Mouse (Mus musculus): ENCODE data around the gene Srrd. TPM values are rescaled to one million over a fixed set of nuclear protein-coding genes. Genes with fewer than 3 reads are reported as not detected.

Srrd gene
- polyA plus RNA-seq, 1 experiment from 2014 or later = 30.3 TPM

- Histone ChIP-seq H3K4me3 (ENCODE audit: low read depth, low read length) (no peak overlapping the region), H3K27ac (replicated peaks; ENCODE audit: low read depth, low read length) (no peak overlapping the region)
- no peak for ATAC-seq (ENCODE audit: low read depth)
These were observed 51.0 kb downstream of the Srrd start for GRCm38 (mm10) chr5:112291866-112292265.

GRCm38 (mm10) chr5:112290536-112290880 is 52.3 kb downstream of the Srrd start:
- Histone ChIP-seq H3K27ac (replicated peaks; ENCODE audit: low read depth, low read length) (no peak overlapping the region), H3K4me2 (ENCODE audit: low read depth, low read length) (no peak overlapping the region), H3K4me1 (ENCODE audit: control insufficient read depth, insufficient read depth, low read length) (peaks cover 6% of the 10 kb centered on the region), H3K9ac (ENCODE audit: low read depth, low read length) (no peak overlapping the region), H3K27me3 (replicated peaks; ENCODE audit: control insufficient read depth, insufficient read depth, low read length) (no peaks in the 10 kb centered on the region), H3K9me3 (ENCODE audit: control insufficient read depth, low read length) (no peaks in the 10 kb centered on the region), H3K36me3 (ENCODE audit: control insufficient read depth, insufficient read depth, low read length) (no peaks in the 10 kb centered on the region), H3K4me3 (ENCODE audit: low read depth, low read length) (no peak overlapping the region)
- ATAC-seq (ENCODE audit: low read depth) (no peak), DNase-seq (ENCODE audit: low spot score) (no peak)
- 91% methylated on average over 8 of the region's 8 CpGs for WGBS

More at GRCm38 (mm10) chr5:112291866-112292265, 51.0 kb downstream of the Srrd start:
- no peaks in the 10 kb centered on the region for H3K27me3 ChIP-seq (replicated peaks; ENCODE audit: control insufficient read depth, insufficient read depth, low read length)
- peaks cover 6% of the 10 kb centered on the region for H3K4me1 ChIP-seq (ENCODE audit: control insufficient read depth, insufficient read depth, low read length)
- H3K9me3 ChIP-seq (ENCODE audit: control insufficient read depth, low read length) = no peaks in the 10 kb centered on the region
- no peak overlapping the region for H3K4me2 ChIP-seq (ENCODE audit: low read depth, low read length)
- DNase-seq (ENCODE audit: low spot score) = no peak
- WGBS = 83% methylated on average over 5 of the region's 5 CpGs
- no peak overlapping the region for H3K9ac ChIP-seq (ENCODE audit: low read depth, low read length)
- no peaks in the 10 kb centered on the region for H3K36me3 ChIP-seq (ENCODE audit: control insufficient read depth, insufficient read depth, low read length)

GRCm38 (mm10) chr5:112289819-112290535 is 52.9 kb downstream of the Srrd start:
- no peaks in the 10 kb centered on the region for H3K36me3 ChIP-seq (ENCODE audit: control insufficient read depth, insufficient read depth, low read length)
- H3K27me3 ChIP-seq (replicated peaks; ENCODE audit: control insufficient read depth, insufficient read depth, low read length) = no peaks in the 10 kb centered on the region
- no peaks in the 10 kb centered on the region for H3K9me3 ChIP-seq (ENCODE audit: control insufficient read depth, low read length)
- no peak overlapping the region for H3K9ac ChIP-seq (ENCODE audit: low read depth, low read length)
- H3K4me1 ChIP-seq (ENCODE audit: control insufficient read depth, insufficient read depth, low read length) = peaks cover 6% of the 10 kb centered on the region
- WGBS = 82% methylated on average over 16 of the region's 16 CpGs
- no peak overlapping the region for H3K4me2 ChIP-seq (ENCODE audit: low read depth, low read length)
- no peak overlapping the region for H3K4me3 ChIP-seq (ENCODE audit: low read depth, low read length)
- no peak for ATAC-seq (ENCODE audit: low read depth)
- no peak overlapping the region for H3K27ac ChIP-seq (replicated peaks; ENCODE audit: low read depth, low read length)
- no peak for DNase-seq (ENCODE audit: low spot score)

DNA sequence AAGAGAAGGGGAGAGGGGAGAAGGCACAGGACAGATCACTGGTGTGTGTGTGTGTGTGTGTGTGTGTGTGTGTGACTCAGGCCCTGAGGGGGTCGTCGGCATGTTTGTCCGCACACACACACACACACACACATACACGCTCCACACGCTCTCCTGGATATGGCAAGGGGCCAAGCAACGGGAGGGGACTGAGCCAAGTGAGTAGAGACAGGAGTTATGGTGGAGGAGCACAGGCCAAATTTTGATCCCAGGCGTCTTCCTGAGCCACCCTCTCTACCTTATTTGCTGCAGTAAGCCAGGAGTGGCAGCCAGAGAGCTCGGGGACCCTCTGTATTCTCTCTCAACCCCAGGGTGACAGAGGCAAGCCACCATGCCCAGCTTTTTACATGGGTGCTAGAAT is 53.6 kb downstream of the Srrd start:
- H3K4me3 ChIP-seq (ENCODE audit: low read depth, low read length) = no peak overlapping the region
- H3K4me2 ChIP-seq (ENCODE audit: low read depth, low read length) = no peak overlapping the region
- ATAC-seq (ENCODE audit: low read depth) (no peak), DNase-seq (ENCODE audit: low spot score) (no peak)
- no peaks in the 10 kb centered on the region for H3K36me3 ChIP-seq (ENCODE audit: control insufficient read depth, insufficient read depth, low read length)
- H3K9ac ChIP-seq (ENCODE audit: low read depth, low read length) = no peak overlapping the region
- no peaks in the 10 kb centered on the region for H3K9me3 ChIP-seq (ENCODE audit: control insufficient read depth, low read length)
- H3K27ac ChIP-seq (replicated peaks; ENCODE audit: low read depth, low read length) = no peak overlapping the region
- WGBS = 46% methylated on average over 4 of the region's 8 CpGs
- H3K4me1 ChIP-seq (ENCODE audit: control insufficient read depth, insufficient read depth, low read length) = no peaks in the 10 kb centered on the region; the same call in 1 of the 2 replicates
- no peaks in the 10 kb centered on the region for H3K27me3 ChIP-seq (replicated peaks; ENCODE audit: control insufficient read depth, insufficient read depth, low read length)

DNA sequence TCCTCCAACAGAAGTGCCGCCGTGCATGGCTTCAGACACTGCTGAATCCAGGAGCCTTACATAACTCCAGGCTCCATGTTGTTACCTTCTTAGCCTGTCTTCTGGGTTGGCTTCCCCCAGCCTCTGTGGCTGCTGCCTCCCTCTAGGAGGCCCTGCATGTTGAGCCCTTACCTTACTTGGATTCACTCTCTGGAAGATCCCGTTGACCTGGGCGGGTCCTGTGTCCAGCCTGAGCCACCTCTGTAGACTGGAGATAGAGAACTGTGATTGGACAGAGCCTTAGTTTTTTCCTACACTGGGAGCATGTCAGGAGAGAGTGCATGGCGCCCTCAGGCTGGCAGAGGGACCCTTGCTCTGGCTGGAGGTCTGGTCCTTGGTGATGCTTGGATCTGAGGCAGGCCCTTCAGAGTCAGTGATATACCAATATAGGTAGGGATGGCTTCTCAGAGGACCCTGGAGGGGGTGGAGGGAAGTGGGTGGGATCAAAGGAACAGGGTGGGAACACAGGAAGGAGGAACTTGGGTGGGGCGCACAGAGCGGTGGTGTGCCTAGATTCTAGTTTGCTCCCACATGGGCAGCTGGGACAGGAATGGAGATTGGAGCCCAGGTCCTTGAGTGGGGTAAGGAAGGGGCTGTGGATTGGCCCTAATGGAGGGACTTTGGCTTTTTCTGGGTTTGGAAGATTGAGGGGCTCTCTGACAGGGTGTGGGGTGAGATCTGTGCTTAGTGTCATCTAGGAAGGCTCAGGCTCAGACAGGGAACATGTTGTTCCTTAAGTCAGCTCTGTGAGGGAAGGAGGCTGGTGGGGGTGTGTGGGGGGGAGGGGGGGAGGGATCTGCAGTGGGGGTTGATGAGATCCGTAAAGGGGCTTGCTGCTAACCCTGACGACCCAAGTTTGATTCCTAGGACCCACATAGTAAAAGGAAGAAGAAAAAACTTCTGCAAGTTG is 54.4 kb downstream of the Srrd start:
- 76% methylated on average over 9 of the region's 9 CpGs for WGBS
- Histone ChIP-seq H3K4me3 (ENCODE audit: low read depth, low read length) (no peak overlapping the region), H3K36me3 (ENCODE audit: control insufficient read depth, insufficient read depth, low read length) (no peaks in the 10 kb centered on the region), H3K9me3 (ENCODE audit: control insufficient read depth, low read length) (no peaks in the 10 kb centered on the region), H3K27me3 (replicated peaks; ENCODE audit: control insufficient read depth, insufficient read depth, low read length) (no peaks in the 10 kb centered on the region), H3K9ac (ENCODE audit: low read depth, low read length) (no peak overlapping the region), H3K4me1 (ENCODE audit: control insufficient read depth, insufficient read depth, low read length) (no peaks in the 10 kb centered on the region; the same call in 1 of the 2 replicates), H3K27ac (replicated peaks; ENCODE audit: low read depth, low read length) (no peak overlapping the region), H3K4me2 (ENCODE audit: low read depth, low read length) (no peak overlapping the region)
- ATAC-seq (ENCODE audit: low read depth) (no peak), DNase-seq (ENCODE audit: low spot score) (no peak)

GRCm38 (mm10) chr5:112287652-112288051 is 55.2 kb downstream of the Srrd start:
- WGBS = 84% methylated on average over 2 of the region's 2 CpGs
- Histone ChIP-seq H3K4me3 (ENCODE audit: low read depth, low read length) (no peak overlapping the region), H3K9ac (ENCODE audit: low read depth, low read length) (no peak overlapping the region), H3K27me3 (replicated peaks; ENCODE audit: control insufficient read depth, insufficient read depth, low read length) (no peaks in the 10 kb centered on the region), H3K27ac (replicated peaks; ENCODE audit: low read depth, low read length) (no peak overlapping the region), H3K36me3 (ENCODE audit: control insufficient read depth, insufficient read depth, low read length) (no peaks in the 10 kb centered on the region), H3K9me3 (ENCODE audit: control insufficient read depth, low read length) (no peaks in the 10 kb centered on the region), H3K4me2 (ENCODE audit: low read depth, low read length) (no peak overlapping the region), H3K4me1 (ENCODE audit: control insufficient read depth, insufficient read depth, low read length) (no peaks in the 10 kb centered on the region; the same call in 1 of the 2 replicates)
- ATAC-seq (ENCODE audit: low read depth) (no peak), DNase-seq (ENCODE audit: low spot score) (no peak)

Other genes starting within 250 kb of the Srrd start
- gene Cryba4, start 90.5 kb downstream of the Srrd start, polyA plus RNA-seq (2014; fragmentation: Nextera tagmentation; extraction: Ambion mirVana) = 2.7 and 2.8 TPM in 2 replicates
- gene Crybb1, start 87.2 kb downstream of the Srrd start, polyA plus RNA-seq (2014; fragmentation: Nextera tagmentation; extraction: Ambion mirVana) = 1.8 and 3.2 TPM in 2 replicates
- gene Tpst2, start 66.3 kb downstream of the Srrd start, polyA plus RNA-seq (2014; fragmentation: Nextera tagmentation; extraction: Ambion mirVana) = 46.9 and 50.6 TPM in 2 replicates
- 23.1 and 23.2 TPM in 2 replicates for gene Tfip11, start 16.7 kb downstream of the Srrd start, polyA plus RNA-seq (2014; fragmentation: Nextera tagmentation; extraction: Ambion mirVana)
- gene Hps4, start within 50 bp of the Srrd start, polyA plus RNA-seq (2014; fragmentation: Nextera tagmentation; extraction: Ambion mirVana) = 31.1 and 31.6 TPM in 2 replicates
- 0.09 and 0.13 TPM in 2 replicates for gene Gm6583, start 13.0 kb upstream of the Srrd start, polyA plus RNA-seq (2014; fragmentation: Nextera tagmentation; extraction: Ambion mirVana)
- gene Asphd2, start 51.8 kb upstream of the Srrd start, polyA plus RNA-seq (2014; fragmentation: Nextera tagmentation; extraction: Ambion mirVana) = 18.2 and 20.3 TPM in 2 replicates
- not detected in 2 replicates for gene Gm6588, start 106.4 kb upstream of the Srrd start, polyA plus RNA-seq (2014; fragmentation: Nextera tagmentation; extraction: Ambion mirVana)
- 0.82 and 1.2 TPM in 2 replicates for gene Sez6l, start 234.1 kb upstream of the Srrd start, polyA plus RNA-seq (2014; fragmentation: Nextera tagmentation; extraction: Ambion mirVana)